Mouse (Mus musculus) midbrain, embryonic 12.5 days (tissue): ENCODE measurements around the gene Duoxa1. TPM values are rescaled to one million over a fixed set of nuclear protein-coding genes. Genes with fewer than 3 reads are reported as not detected.
A peak's percentile ranks its signal among the peaks of the same experiment; 100 is the strongest.

Experiments
- ATAC-seq: fragments of 200-750 bp; cut with Nextera tagmentation; 2 replicates; pipeline ENCODE4 v1.8.0; 2017; ENCODE audit warnings: low read depth, moderate TSS enrichment, moderate library complexity; ENCODE audit not compliant: low FRiP score
- H3K27ac ChIP-seq: fragments of 300-500 bp; sonication (generic); replicated peaks from 2 replicates; pipeline ENCODE4 v1.5.1; 2016; ENCODE audit warnings: mild to moderate bottlenecking
- H3K27me3 ChIP-seq: fragments of 300-500 bp; sonication (generic); 2 replicates; pipeline ENCODE4 v1.6.1; 2016; ENCODE audit warnings: mild to moderate bottlenecking
- H3K36me3 ChIP-seq: fragments of 300-500 bp; sonication (generic); 2 replicates; pipeline ENCODE4 v1.6.1; 2016
- H3K4me1 ChIP-seq: fragments of 300-500 bp; sonication (generic); 2 replicates; pipeline ENCODE4 v1.6.1; 2016
- H3K4me2 ChIP-seq: fragments of 300-500 bp; sonication (generic); replicated peaks from 2 replicates; pipeline ENCODE4 v1.6.1; 2016; ENCODE audit warnings: mild to moderate bottlenecking, moderate library complexity
- H3K4me3 ChIP-seq: fragments of 300-500 bp; sonication (generic); 2 replicates; pipeline ENCODE4 v1.5.1; 2016; ENCODE audit warnings: mild to moderate bottlenecking
- H3K9ac ChIP-seq: fragments of 300-500 bp; sonication (generic); replicated peaks from 2 replicates; pipeline ENCODE4 v1.6.1; 2016; ENCODE audit warnings: mild to moderate bottlenecking, moderate library complexity
- H3K9me3 ChIP-seq: fragments of 300-500 bp; sonication (generic); 2 replicates; pipeline ENCODE4 v1.6.1; 2016; ENCODE audit warnings: mild to moderate bottlenecking
- whole genome bisulfite sequencing: fragments of 180-500 bp; shearing (Covaris S2); methylation state at CpG from one replicate; pipeline ENCODE4 v1.1.7; 2016; 5-methylcytosine and 5-hydroxymethylcytosine counted together
- polyA plus RNA-seq: library from polyadenylated mRNA; unstranded; fragments of >200 nt; fragmentation: Nextera tagmentation; extraction: Ambion mirVana; gene quantifications from 2 replicates; pipeline ENCODE4 v1.2.1, GENCODE M21; 2016

Duoxa1 gene
- polyA plus RNA-seq = 0.43 and 0.64 TPM in 2 replicates

DNA sequence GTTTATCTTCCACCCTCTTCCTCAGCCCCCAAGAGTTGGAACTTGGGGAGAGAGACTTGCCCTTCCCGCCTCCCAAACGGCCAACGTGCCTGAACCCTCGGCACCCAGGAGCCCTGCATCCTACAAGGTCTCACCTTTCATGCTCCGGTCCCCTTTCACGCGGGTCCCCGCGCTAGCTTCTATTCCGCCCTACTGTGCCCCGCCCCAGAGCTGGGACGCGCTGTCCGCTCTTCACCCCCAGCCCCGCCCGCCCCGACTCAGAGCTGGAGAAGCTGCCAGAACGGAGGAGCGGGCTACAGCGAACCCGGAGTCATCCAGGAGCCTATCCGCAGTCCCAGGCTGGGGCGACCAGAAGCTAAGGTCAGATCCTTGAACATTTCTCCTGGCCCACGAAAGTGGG lies at the start of gene Duoxa1:
TSS of gene Duoxa1 (minus strand) at position 195 of the 400 bp plus-strand sequence.
- H3K4me3 ChIP-seq = peak within 1 kb of the TSS; percentile 26
- H3K36me3 ChIP-seq = no peaks in the 10 kb centered on the region
- 0 out of 2 replicates have a peak, but pooled peaks have one; percentile 13 for ATAC-seq
- 0 out of 2 replicates have a peak within 1 kb of the TSS, but pooled peaks have one; percentile 20 for H3K9ac ChIP-seq
- H3K9me3 ChIP-seq = no peaks in the 10 kb centered on the region
- H3K4me1 ChIP-seq = peaks cover 9% of the 10 kb centered on the region
- H3K27me3 ChIP-seq = peaks cover 56% of the 10 kb centered on the region
- H3K4me2 ChIP-seq = peak within 1 kb of the TSS; percentile 41
- WGBS = 4% methylated on average over 24 of the region's 24 CpGs
- H3K27ac ChIP-seq = no peak within 1 kb of the TSS

DNA sequence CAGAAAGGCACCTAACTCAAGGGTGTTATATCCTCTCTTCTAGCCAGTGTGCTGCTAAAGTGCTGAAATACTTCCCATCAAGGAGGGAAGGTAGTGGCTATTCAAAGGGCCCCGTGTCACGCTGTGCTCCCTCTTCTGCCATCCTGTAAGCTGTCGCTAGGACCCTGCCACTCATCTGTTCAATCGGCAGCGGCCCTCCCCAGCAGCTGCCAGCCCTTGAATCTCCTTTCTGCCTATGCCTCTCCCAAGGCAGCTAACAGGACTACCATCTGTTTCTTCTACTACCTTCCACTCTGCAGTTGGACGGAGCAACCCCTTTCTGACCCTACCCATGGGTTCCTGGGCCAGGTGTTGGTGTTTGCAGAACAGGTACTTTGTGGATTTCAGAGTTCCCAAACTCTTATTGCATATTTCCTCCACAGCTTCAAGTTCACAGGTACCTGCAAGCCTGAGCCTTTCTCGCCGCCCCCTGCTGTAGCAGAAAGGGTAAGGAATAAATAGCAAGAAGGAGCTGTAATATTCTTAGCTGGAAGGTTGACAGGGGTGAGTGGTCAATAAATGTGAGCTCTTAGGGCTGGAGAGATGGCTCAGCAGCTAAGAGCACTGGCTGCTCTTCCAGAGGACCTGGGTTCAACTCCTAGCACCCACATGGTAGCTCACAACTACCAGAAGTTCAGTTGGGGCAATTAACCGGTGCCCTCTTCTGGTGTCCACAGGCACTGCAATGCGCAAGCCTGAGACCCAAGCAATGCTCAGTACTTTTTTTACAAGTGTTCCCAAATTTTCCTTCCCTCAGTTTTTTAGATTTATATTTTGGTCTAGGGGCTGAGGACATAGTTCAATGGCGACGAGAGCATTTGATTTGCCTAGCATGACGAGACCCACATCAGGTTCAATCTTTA lies 49.3 kb upstream of the Duoxa1 start:
- Histone ChIP-seq H3K9me3 (no peaks in the 10 kb centered on the region), H3K27ac (no peak overlapping the region), H3K27me3 (no peaks in the 10 kb centered on the region), H3K4me3 (no peak overlapping the region), H3K36me3 (peaks cover 36% of the 10 kb centered on the region; the same call in 1 of the 2 replicates), H3K4me2 (no peak overlapping the region), H3K4me1 (peaks cover 26% of the 10 kb centered on the region), H3K9ac (no peak overlapping the region)
- ATAC-seq = no peak
- 88% methylated on average over 13 of the region's 13 CpGs for WGBS

DNA sequence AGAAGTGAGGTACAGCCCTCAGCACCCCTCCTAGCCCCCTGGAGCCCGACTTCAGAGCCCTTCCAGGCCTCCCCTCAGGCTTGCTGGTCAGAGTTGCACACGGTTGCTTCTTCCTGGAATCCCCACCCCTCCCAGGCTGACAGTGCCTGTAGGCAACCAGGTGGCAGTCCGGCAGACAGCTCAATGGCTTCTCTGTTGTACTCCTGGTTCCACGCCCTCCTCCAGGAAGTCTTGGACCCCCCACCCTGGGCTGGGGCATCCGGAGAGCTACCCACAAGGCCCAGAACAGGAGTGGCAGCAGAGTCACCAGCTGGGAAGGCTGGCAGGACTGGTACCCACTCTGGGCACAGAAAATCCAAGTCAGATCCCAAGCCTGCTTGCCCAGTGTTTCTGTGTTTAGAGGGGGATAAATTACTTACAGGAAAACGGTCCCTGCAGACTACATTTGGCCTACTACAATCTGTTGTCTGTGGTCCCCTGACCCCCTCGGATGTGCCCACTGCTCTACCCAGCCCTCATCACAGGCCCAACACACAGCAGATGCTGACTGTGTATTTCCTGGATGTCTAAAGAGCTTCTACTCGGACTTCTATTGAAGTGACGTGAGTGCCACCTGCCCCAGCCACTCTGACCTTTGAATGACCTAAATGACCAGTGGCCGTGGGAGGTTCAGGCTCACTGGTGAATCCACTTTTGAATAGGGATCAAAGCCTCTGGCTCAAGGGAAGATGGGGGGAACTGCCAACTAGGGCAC lies 48.5 kb upstream of the Duoxa1 start:
- no peak overlapping the region for H3K4me2 ChIP-seq
- no peaks in the 10 kb centered on the region for H3K9me3 ChIP-seq
- WGBS = 69% methylated on average over 10 of the region's 10 CpGs
- peaks cover 18% of the 10 kb centered on the region for H3K4me1 ChIP-seq
- no peaks in the 10 kb centered on the region; the same call in 1 of the 2 replicates for H3K27me3 ChIP-seq
- no peak overlapping the region for H3K9ac ChIP-seq
- no peak overlapping the region for H3K27ac ChIP-seq
- H3K36me3 ChIP-seq = peaks cover 43% of the 10 kb centered on the region
- no peak overlapping the region for H3K4me3 ChIP-seq
- ATAC-seq = no peak

DNA sequence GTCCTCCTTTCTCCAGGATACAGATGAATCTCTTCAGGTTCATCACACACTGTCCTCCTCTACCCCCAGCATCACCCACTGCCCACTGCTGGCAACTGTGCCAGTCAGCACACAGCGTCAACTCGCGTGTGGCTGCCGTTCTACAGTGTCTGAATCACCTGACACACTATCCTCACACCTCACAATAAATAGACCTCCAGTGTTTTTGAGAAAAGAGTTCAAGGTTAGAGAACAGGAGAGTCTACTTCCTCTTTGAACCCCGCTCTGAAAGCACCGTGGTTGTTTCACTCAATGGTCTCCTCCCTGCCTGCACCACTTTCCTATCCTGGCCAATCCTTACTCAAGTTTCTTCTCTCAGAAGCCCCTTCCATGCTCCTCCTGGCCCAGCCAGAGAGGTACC lies 47.7 kb upstream of the Duoxa1 start:
- Histone ChIP-seq H3K36me3 (peaks cover 50% of the 10 kb centered on the region), H3K4me1 (peaks cover 9% of the 10 kb centered on the region), H3K9me3 (no peaks in the 10 kb centered on the region), H3K9ac (no peak overlapping the region), H3K27me3 (no peaks in the 10 kb centered on the region; the same call in 1 of the 2 replicates), H3K27ac (no peak overlapping the region), H3K4me2 (no peak overlapping the region), H3K4me3 (no peak overlapping the region)
- 92% methylated on average over 6 of the region's 6 CpGs for WGBS
- no peak for ATAC-seq

DNA sequence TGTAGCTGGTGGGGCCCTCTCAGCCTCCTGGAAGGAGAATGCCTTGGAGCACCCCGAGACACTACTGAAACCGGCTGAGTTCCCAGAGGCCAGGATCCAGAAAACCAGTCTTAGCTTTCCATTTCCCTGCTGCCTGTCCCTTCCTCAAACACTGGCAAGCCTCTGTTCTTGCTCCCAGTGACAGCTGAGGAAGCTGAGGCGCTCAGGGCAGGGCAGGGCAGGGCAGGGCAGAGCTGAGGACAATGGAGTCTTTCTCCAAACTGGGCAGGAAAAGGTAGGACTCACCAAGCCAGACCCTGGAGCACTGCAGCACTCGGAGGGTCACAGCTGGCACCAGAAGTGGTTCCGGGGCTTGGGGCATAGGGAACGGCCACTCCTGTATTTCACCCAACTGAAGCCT lies 46.8 kb upstream of the Duoxa1 start:
- no peaks in the 10 kb centered on the region; the same call in 1 of the 2 replicates for H3K27me3 ChIP-seq
- H3K4me2 ChIP-seq = no peak overlapping the region
- WGBS = 90% methylated on average over 6 of the region's 6 CpGs
- no peaks in the 10 kb centered on the region for H3K9me3 ChIP-seq
- no peak overlapping the region for H3K27ac ChIP-seq
- 0 out of 2 replicates have a peak, but pooled peaks cover 3% of the 10 kb centered on the region for H3K4me1 ChIP-seq
- no peak overlapping the region for H3K4me3 ChIP-seq
- H3K36me3 ChIP-seq = peaks cover 55% of the 10 kb centered on the region
- H3K9ac ChIP-seq = no peak overlapping the region
- no peak for ATAC-seq

DNA sequence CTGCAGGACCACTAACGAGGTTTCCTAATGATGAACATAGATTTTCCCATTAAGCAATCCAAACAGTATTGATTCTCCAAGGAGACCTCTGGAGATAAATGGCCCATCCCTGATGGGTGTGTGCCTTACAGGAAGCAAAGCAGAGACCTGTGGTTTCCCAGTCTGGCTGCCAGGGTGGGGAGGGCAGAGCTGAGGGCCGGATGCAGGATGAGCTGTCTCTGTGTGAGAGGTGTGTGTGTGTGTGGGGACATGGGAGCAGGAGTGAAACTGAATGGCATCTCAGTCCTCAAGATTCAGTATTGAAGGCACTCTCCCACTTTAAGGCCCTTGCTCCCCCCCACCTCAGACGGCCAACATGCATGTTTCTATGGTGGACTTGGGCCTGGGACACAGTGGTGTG lies 42.7 kb upstream of the Duoxa1 start:
- peaks cover 35% of the 10 kb centered on the region for H3K4me1 ChIP-seq

DNA sequence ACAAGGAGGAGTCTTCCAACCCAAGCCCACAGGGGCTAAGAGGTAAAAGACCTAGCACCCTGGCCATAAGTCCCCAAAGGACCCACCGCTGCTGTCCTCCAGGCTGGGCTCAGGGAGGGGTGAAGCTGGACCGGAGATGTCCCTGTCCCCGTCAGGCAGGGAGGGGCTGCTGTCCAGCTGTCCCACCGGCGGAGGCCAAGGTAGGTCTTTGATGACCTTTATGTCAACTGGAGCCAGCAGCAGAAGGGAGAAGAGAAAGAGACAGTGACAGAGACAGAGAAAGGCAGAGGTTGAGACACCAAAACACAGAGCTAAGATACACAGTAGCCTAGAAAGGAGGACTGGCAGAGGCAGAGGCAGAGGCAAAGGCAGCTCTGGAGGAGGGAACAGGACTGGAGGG lies 41.9 kb upstream of the Duoxa1 start:
- WGBS = 96% methylated on average over 5 of the region's 5 CpGs
- peaks cover 39% of the 10 kb centered on the region for H3K4me1 ChIP-seq
- no peak overlapping the region for H3K4me2 ChIP-seq
- ATAC-seq = no peak
- H3K36me3 ChIP-seq = peaks cover 54% of the 10 kb centered on the region
- H3K27ac ChIP-seq = no peak overlapping the region
- no peaks in the 10 kb centered on the region; the same call in 1 of the 2 replicates for H3K27me3 ChIP-seq
- no peak overlapping the region for H3K4me3 ChIP-seq
- H3K9me3 ChIP-seq = no peaks in the 10 kb centered on the region
- no peak overlapping the region for H3K9ac ChIP-seq

More for the DNA sequence above, 42.7 kb upstream of the Duoxa1 start:
- Histone ChIP-seq H3K36me3 (peaks cover 54% of the 10 kb centered on the region), H3K4me2 (no peak overlapping the region), H3K27ac (no peak overlapping the region), H3K9ac (no peak overlapping the region), H3K4me3 (no peak overlapping the region), H3K9me3 (no peaks in the 10 kb centered on the region), H3K27me3 (no peaks in the 10 kb centered on the region; the same call in 1 of the 2 replicates)
- WGBS = 93% methylated on average over 3 of the region's 3 CpGs
- no peak for ATAC-seq

DNA sequence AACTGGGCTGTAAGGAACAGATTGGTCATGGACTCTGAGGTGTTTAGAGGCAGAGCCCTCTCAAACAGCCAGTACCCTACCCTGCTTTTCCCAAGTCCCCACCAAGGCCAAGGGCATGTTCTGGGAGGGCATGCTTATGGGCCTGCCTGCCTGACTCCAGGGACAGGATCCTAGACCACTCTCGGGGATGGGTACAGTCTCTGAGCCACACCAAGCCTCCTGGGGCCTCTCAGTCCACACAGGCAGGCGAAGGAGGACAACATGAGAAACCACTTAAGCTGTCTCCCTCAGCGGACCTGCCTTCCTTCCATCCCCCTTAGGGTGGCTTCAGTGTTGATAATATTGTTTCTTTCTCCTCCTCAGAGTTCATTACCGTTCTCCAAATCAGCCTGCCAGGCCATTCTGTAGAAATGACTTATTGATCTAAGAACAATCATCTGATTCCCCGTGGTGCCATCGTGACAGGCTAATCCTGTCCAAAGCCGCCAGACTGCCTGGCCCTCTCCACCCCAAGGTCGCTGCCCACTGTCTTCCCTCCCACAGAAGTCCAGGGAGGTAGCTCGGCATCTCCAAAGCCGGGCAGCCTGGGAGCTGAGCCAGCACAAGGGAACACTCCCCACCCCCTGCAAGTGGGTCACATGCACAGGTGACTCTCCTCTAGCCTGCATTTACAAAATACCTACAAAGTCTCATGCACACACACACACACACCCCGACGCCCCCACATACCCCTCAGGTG lies 40.8 kb upstream of the Duoxa1 start:
- ATAC-seq = no peak
- no peak overlapping the region for H3K4me2 ChIP-seq
- no peaks in the 10 kb centered on the region for H3K9me3 ChIP-seq
- H3K27me3 ChIP-seq = no peaks in the 10 kb centered on the region; the same call in 1 of the 2 replicates
- no peak overlapping the region for H3K9ac ChIP-seq
- H3K4me1 ChIP-seq = peaks cover 47% of the 10 kb centered on the region
- 59% methylated on average over 12 of the region's 12 CpGs for WGBS
- H3K27ac ChIP-seq = peak overlapping the region; percentile 39; the same call in 1 of the 2 replicates
- H3K36me3 ChIP-seq = peaks cover 44% of the 10 kb centered on the region
- H3K4me3 ChIP-seq = no peak overlapping the region

DNA sequence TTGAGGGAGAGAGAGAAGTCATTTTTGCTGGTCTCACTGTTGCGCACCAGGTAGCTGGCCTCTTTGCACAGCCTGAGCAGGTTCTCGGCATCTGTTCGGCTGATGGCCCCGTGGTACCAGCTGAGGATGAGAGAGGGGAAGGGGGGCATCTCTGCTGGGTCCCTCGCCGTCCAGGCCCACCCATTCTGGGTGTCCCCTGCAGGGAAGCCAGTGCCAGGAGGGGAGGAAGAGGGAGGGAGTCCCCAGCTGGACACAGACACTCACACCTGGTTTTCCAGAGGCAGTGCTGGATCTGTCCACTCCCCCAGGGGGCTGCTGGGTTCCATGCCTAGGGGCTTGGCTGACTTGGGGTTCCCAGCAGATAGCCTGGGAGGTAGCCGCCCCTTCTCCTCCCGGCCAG lies 40.2 kb upstream of the Duoxa1 start:
- H3K4me3 ChIP-seq = no peak overlapping the region
- peaks cover 40% of the 10 kb centered on the region for H3K36me3 ChIP-seq
- H3K4me2 ChIP-seq = no peak overlapping the region
- peak overlapping the region; percentile 39; the same call in 1 of the 2 replicates for H3K27ac ChIP-seq
- H3K27me3 ChIP-seq = no peaks in the 10 kb centered on the region; the same call in 1 of the 2 replicates
- 79% methylated on average over 8 of the region's 8 CpGs for WGBS
- H3K9me3 ChIP-seq = no peaks in the 10 kb centered on the region
- H3K9ac ChIP-seq = peak overlapping the region; percentile 31; the same call in 1 of the 2 replicates
- H3K4me1 ChIP-seq = peaks cover 51% of the 10 kb centered on the region
- no peak for ATAC-seq

DNA sequence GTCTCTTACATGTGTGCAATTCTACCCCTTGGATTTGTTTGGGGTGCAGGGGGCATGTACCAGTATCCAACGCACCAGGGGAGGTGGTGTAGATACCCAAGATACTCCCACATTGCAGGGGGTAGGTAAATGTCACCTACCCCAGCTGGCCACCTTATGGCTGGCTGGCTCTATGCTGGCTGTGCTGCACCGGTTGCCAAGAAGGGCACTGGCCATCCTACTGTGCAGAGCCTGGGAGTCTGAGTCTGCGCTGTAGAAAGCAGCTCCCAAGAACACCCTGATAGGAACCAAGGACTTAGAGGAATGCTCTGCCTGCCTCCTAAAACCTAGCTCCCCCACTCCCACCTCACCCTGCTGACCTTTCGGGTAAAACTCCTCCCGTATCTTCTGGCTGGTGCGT lies 39.5 kb upstream of the Duoxa1 start:
- Histone ChIP-seq H3K27me3 (no peaks in the 10 kb centered on the region; the same call in 1 of the 2 replicates), H3K4me2 (no peak overlapping the region), H3K27ac (peak overlapping the region; percentile 35; the same call in 1 of the 2 replicates), H3K4me1 (peaks cover 54% of the 10 kb centered on the region), H3K4me3 (no peak overlapping the region), H3K9me3 (no peaks in the 10 kb centered on the region), H3K9ac (no peak overlapping the region), H3K36me3 (peaks cover 38% of the 10 kb centered on the region)
- ATAC-seq = no peak
- 87% methylated on average over 6 of the region's 6 CpGs for WGBS

DNA sequence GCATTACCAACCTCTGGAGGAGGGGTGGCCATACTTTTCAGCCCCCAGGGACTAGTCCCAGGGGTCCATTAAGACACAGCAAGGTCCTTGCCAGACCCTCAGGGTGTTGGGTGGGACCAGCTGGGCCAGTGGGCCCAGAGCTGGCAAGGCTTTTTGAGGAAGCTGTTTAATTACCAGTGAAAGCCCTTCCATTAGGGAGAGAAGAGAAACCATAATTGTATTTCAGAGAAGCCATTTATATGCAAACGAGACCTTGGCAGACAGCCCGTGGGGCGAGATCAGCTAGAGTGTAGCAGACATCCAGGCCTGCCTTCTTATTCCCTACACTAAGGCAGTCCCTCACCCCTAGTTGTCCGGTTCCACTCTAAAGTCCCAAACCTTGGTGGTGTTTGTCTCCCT lies 38.4 kb upstream of the Duoxa1 start:
- H3K4me1 ChIP-seq = peaks cover 57% of the 10 kb centered on the region
- H3K9ac ChIP-seq = no peak overlapping the region; the same call in 1 of the 2 replicates
- peak; percentile 8; the same call in 1 of the 2 replicates for ATAC-seq
- H3K27me3 ChIP-seq = no peaks in the 10 kb centered on the region
- peak overlapping the region; percentile 83 for H3K27ac ChIP-seq
- H3K4me2 ChIP-seq = no peak overlapping the region
- H3K4me3 ChIP-seq = no peak overlapping the region
- H3K9me3 ChIP-seq = no peaks in the 10 kb centered on the region
- 37% methylated on average over 4 of the region's 4 CpGs for WGBS
- H3K36me3 ChIP-seq = peaks cover 29% of the 10 kb centered on the region
